Comparison of ENCODE assay signal across 7 mouse cellular contexts in genomic region chr2:38643625-38644427, GRCm38 (mm10). TPM values are rescaled to one million over a fixed set of nuclear protein-coding genes. Genes with fewer than 3 reads are reported as not detected.
DNase-seq lines count a peak whose midpoint lies in the region; ATAC-seq and TF ChIP-seq lines count a peak whose summit lies in the region.

Psmb7 (minus strand) TSS chr2:38644087.

- no peaks in the 10 kb centered on the region for H3K27me3 ChIP-seq in embryonic facial prominence, embryonic 10.5 days (replicated peaks; ENCODE audit: low read depth, poor library complexity, severe bottlenecking)
- H3K27me3 ChIP-seq in intestine, postnatal 0 days (replicated peaks; ENCODE audit: control insufficient read depth, insufficient read depth, low read length): no peaks in the 10 kb centered on the region
- H3K27me3 ChIP-seq in midbrain, embryonic 12.5 days: no peaks in the 10 kb centered on the region
- no peaks in the 10 kb centered on the region for H3K27me3 ChIP-seq in small intestine, adult 2 months (ENCODE audit: control insufficient read depth, insufficient read depth, low read length)

- H3K27ac ChIP-seq in embryonic facial prominence, embryonic 10.5 days (replicated peaks): peak within 1 kb of the TSS; percentile 95
- peak within 1 kb of the TSS; percentile 52; the same call in 1 of the 2 replicates for H3K27ac ChIP-seq in intestine, postnatal 0 days (ENCODE audit: low read depth, low read length)
- peak within 1 kb of the TSS; percentile 47 for H3K27ac ChIP-seq in midbrain, embryonic 12.5 days (replicated peaks)
- H3K27ac ChIP-seq in small intestine, adult 2 months (ENCODE audit: insufficient read depth, low read depth, low read length): no peak within 1 kb of the TSS

- H3K36me3 ChIP-seq in embryonic facial prominence, embryonic 10.5 days (replicated peaks): peaks cover 35% of the 10 kb centered on the region
- H3K36me3 ChIP-seq in intestine, postnatal 0 days (ENCODE audit: control insufficient read depth, insufficient read depth): peaks cover 25% of the 10 kb centered on the region
- peaks cover 23% of the 10 kb centered on the region for H3K36me3 ChIP-seq in midbrain, embryonic 12.5 days
- peaks cover 21% of the 10 kb centered on the region for H3K36me3 ChIP-seq in small intestine, adult 2 months (ENCODE audit: control insufficient read depth, insufficient read depth, low read length)

- intact Hi-C loops in left cerebral cortex, postnatal 4 days (cut with DNase I): loop anchor here (5.0 kb wide), 1 partner anchor 218 kb away; no protein-coding TSS in a partner anchor

- H3K4me2 ChIP-seq in intestine, postnatal 0 days (replicated peaks; ENCODE audit: low read depth): peak within 1 kb of the TSS; percentile 73
- peak within 1 kb of the TSS; percentile 94 for H3K4me2 ChIP-seq in midbrain, embryonic 12.5 days (replicated peaks)

- peak; percentile 90 for DNase-seq in adrenal gland, postnatal 10 days
- peak; percentile 94 for DNase-seq in embryonic facial prominence, embryonic 10.5 days (ENCODE audit: low spot score)
- DNase-seq in gonadal fat pad, adult 2 months (ENCODE audit: low read depth): peak; percentile 38
- peak; percentile 91 for DNase-seq in left cerebral cortex, postnatal 4 days

- peak within 1 kb of the TSS; percentile 85 for H3K9ac ChIP-seq in intestine, postnatal 0 days (ENCODE audit: low read depth, low read length)
- H3K9ac ChIP-seq in midbrain, embryonic 12.5 days (replicated peaks): peak within 1 kb of the TSS; percentile 68

- TF ChIP-seq POLR2A in small intestine, adult 2 months (IDR thresholded peaks at IDR 0.05; ENCODE audit: low read depth, low read length): no peak

- peak within 1 kb of the TSS; percentile 95 for H3K4me3 ChIP-seq in embryonic facial prominence, embryonic 10.5 days
- H3K4me3 ChIP-seq in intestine, postnatal 0 days (ENCODE audit: low read depth, low read length): peak within 1 kb of the TSS; percentile 89
- peak within 1 kb of the TSS; percentile 61 for H3K4me3 ChIP-seq in midbrain, embryonic 12.5 days
- H3K4me3 ChIP-seq in small intestine, adult 2 months (ENCODE audit: low read depth, low read length): peak within 1 kb of the TSS; percentile 82

- 2% methylated on average over 52 of the region's 52 CpGs for WGBS in embryonic facial prominence, embryonic 10.5 days
- 2% methylated on average over 52 of the region's 52 CpGs for WGBS in intestine, postnatal 0 days
- WGBS in midbrain, embryonic 12.5 days: 2% methylated on average over 52 of the region's 52 CpGs
- WGBS in small intestine, adult 2 months: 2% methylated on average over 52 of the region's 52 CpGs

- H3K9me3 ChIP-seq in embryonic facial prominence, embryonic 10.5 days: peaks cover 3% of the 10 kb centered on the region; the same call in 1 of the 2 replicates
- no peaks in the 10 kb centered on the region for H3K9me3 ChIP-seq in intestine, postnatal 0 days (ENCODE audit: control insufficient read depth)
- H3K9me3 ChIP-seq in midbrain, embryonic 12.5 days: no peaks in the 10 kb centered on the region

- H3K4me1 ChIP-seq in embryonic facial prominence, embryonic 10.5 days: peaks cover 14% of the 10 kb centered on the region
- H3K4me1 ChIP-seq in intestine, postnatal 0 days (replicated peaks; ENCODE audit: control insufficient read depth, insufficient read depth, low read length): 0 out of 2 replicates have a peak, but pooled peaks cover 3% of the 10 kb centered on the region
- peaks cover 17% of the 10 kb centered on the region for H3K4me1 ChIP-seq in midbrain, embryonic 12.5 days
- peaks cover 3% of the 10 kb centered on the region; the same call in 1 of the 2 replicates for H3K4me1 ChIP-seq in small intestine, adult 2 months (ENCODE audit: control insufficient read depth, insufficient read depth, insufficient read length, low read length)

- peak; percentile 89 for ATAC-seq in intestine, postnatal 0 days
- ATAC-seq in midbrain, embryonic 12.5 days (ENCODE audit: low FRiP score, low read depth): peak; percentile 77

- TF ChIP-seq CTCF in intestine, postnatal 0 days (IDR thresholded peaks at IDR 0.05; ENCODE audit: low read depth): no peak
- no peak for TF ChIP-seq CTCF in small intestine, adult 2 months (IDR thresholded peaks at IDR 0.05; ENCODE audit: extremely low read depth, insufficient read length, insufficient replicate concordance, low read depth, low read length)

RNA-seq across cellular contexts. Expression of gene Psmb7, which starts in this region (rescaled TPM):
- total RNA-seq in adrenal gland, postnatal 10 days (2021): 100 to 1,000 TPM; 274 to 276 TPM
- 331 and 334 TPM in 2 replicates for polyA plus RNA-seq in embryonic facial prominence, embryonic 10.5 days (2016; fragmentation: Nextera tagmentation; extraction: Ambion mirVana)
- 97.1 and 118 TPM in 2 replicates for polyA plus RNA-seq in gonadal fat pad, adult 2 months (2012; rRNA removed)
- polyA plus RNA-seq in intestine, postnatal 0 days (2015; fragmentation: Nextera tagmentation; extraction: Ambion mirVana): 134 and 148 TPM in 2 replicates
- total RNA-seq in left cerebral cortex, postnatal 4 days (2021): 100 to 1,000 TPM; 231 to 253 TPM
- 273 and 282 TPM in 2 replicates for polyA plus RNA-seq in midbrain, embryonic 12.5 days (2016; fragmentation: Nextera tagmentation; extraction: Ambion mirVana)
- polyA plus RNA-seq in small intestine, adult 2 months (2012; rRNA removed): 15.4 and 28.4 TPM in 2 replicates

Comparison
In these comparisons a context has a peak if more than half of its experiments do, and no peak if none do; other contexts are left out.
1. DNase-seq: peak in every context shown above with its lines; median percentile 94 in embryonic facial prominence, embryonic 10.5 days; 91 in left cerebral cortex, postnatal 4 days; 90 in adrenal gland, postnatal 10 days; 38 in gonadal fat pad, adult 2 months.